Mouse (Mus musculus): ENCODE data around the gene Alg14.

Gene Alg14

GRCm38 (mm10) chr3:121291560-121292258 is at the start of gene Alg14:
Gene Alg14 (plus strand): TSS chr3:121291773.
- peak; percentile 78 for DNase-seq (ENCODE audit: low spot score)

GRCm38 (mm10) chr3:121242111-121242936 is 49.2 kb upstream of the Alg14 start:
- no peak for DNase-seq (ENCODE audit: low spot score)

GRCm38 (mm10) chr3:121242941-121243340 is 48.6 kb upstream of the Alg14 start:
- DNase-seq (ENCODE audit: low spot score): no peak

GRCm38 (mm10) chr3:121250048-121250447 is 41.5 kb upstream of the Alg14 start:
- DNase-seq (ENCODE audit: low spot score): no peak

GRCm38 (mm10) chr3:121250576-121251433 is 40.8 kb upstream of the Alg14 start:
- no peak for DNase-seq (ENCODE audit: low spot score)

- DNase-seq (ENCODE audit: low spot score): no peak
Observed at GRCm38 (mm10) chr3:121255501-121255900, 36.1 kb upstream of the Alg14 start.

- no peak for DNase-seq (ENCODE audit: low spot score)
Observed at GRCm38 (mm10) chr3:121256131-121256530, 35.4 kb upstream of the Alg14 start.

GRCm38 (mm10) chr3:121257418-121257817 is 34.2 kb upstream of the Alg14 start:
- DNase-seq (ENCODE audit: low spot score): no peak

GRCm38 (mm10) chr3:121258521-121259478 is 32.8 kb upstream of the Alg14 start:
- no peak for DNase-seq (ENCODE audit: low spot score)

- DNase-seq (ENCODE audit: low spot score): no peak
Observed at GRCm38 (mm10) chr3:121260041-121260440, 31.5 kb upstream of the Alg14 start.

GRCm38 (mm10) chr3:121260831-121261230 is 30.7 kb upstream of the Alg14 start:
- no peak for DNase-seq (ENCODE audit: low spot score)

- DNase-seq (ENCODE audit: low spot score): no peak
Observed at GRCm38 (mm10) chr3:121261251-121261650, 30.3 kb upstream of the Alg14 start.

- no peak for DNase-seq (ENCODE audit: low spot score)
Observed at GRCm38 (mm10) chr3:121261939-121262520, 29.5 kb upstream of the Alg14 start.

- no peak for DNase-seq (ENCODE audit: low spot score)
Observed at GRCm38 (mm10) chr3:121262521-121263204, 28.9 kb upstream of the Alg14 start.

GRCm38 (mm10) chr3:121263205-121263548 is 28.4 kb upstream of the Alg14 start:
- no peak for DNase-seq (ENCODE audit: low spot score)

- DNase-seq (ENCODE audit: low spot score): no peak
Observed at GRCm38 (mm10) chr3:121264242-121264641, 27.3 kb upstream of the Alg14 start.

- DNase-seq (ENCODE audit: low spot score): no peak
Observed at GRCm38 (mm10) chr3:121267283-121267682, 24.3 kb upstream of the Alg14 start.

GRCm38 (mm10) chr3:121272577-121272976 is 19.0 kb upstream of the Alg14 start:
- DNase-seq (ENCODE audit: low spot score): no peak

GRCm38 (mm10) chr3:121274010-121274409 is 17.6 kb upstream of the Alg14 start:
- no peak for DNase-seq (ENCODE audit: low spot score)

GRCm38 (mm10) chr3:121277009-121277408 is 14.6 kb upstream of the Alg14 start:
- DNase-seq (ENCODE audit: low spot score): no peak
